Mouse (Mus musculus): ENCODE measurements around the gene Slc6a11. TPM values are rescaled to one million over a fixed set of nuclear protein-coding genes. Genes with fewer than 3 reads are reported as not detected.

The Slc6a11 gene
- 34.0 and 37.0 TPM in 2 replicates for polyA plus RNA-seq (2015; fragmentation: Nextera tagmentation; extraction: Ambion mirVana)

- ATAC-seq (replicated peaks) = peak; percentile 73
- H3K9me3 ChIP-seq = no peaks in the 10 kb centered on the region
- H3K4me1 ChIP-seq = peaks cover 8% of the 10 kb centered on the region; the same call in 1 of the 2 replicates
- peaks cover 24% of the 10 kb centered on the region for H3K27me3 ChIP-seq (replicated peaks)
- H3K4me2 ChIP-seq = peak within 1 kb of the TSS; percentile 91
- H3K9ac ChIP-seq = peak within 1 kb of the TSS; percentile 67
- H3K4me3 ChIP-seq = peak within 1 kb of the TSS; percentile 60
- no peaks in the 10 kb centered on the region for H3K36me3 ChIP-seq (replicated peaks)
- H3K27ac ChIP-seq = no peak within 1 kb of the TSS
- WGBS = 3% methylated on average over 75 of the region's 76 CpGs
Observed at GRCm38 (mm10) chr6:114131122-114131872, at the start of gene Slc6a11. TSS of gene Slc6a11 (plus strand) at chr6:114131241.

DNA sequence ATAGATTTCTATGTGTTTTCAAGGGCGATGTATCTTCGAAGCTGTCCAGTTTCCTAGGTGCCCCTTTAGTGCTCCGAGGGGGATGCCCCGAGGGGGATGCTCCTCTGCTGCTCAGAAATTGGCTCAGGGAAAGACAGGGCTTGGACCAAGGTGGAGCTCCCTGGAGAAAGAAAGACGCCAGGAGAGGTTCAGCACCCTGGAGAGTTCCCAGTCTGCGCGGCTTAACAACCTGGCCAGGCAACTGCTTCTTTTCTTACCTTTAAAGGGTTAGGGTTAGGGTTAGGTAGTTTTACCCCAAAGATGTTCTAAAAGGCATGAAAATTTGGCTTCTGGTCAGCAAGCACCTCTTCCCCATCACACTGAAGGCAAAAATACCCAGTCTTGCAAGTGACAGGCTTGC, 43.9 kb upstream of the Slc6a11 start:
- Histone ChIP-seq H3K36me3 (replicated peaks) (no peaks in the 10 kb centered on the region), H3K4me3 (no peak overlapping the region), H3K9ac (no peak overlapping the region), H3K4me2 (no peak overlapping the region), H3K27me3 (replicated peaks) (peaks cover 30% of the 10 kb centered on the region), H3K27ac (no peak overlapping the region), H3K9me3 (no peaks in the 10 kb centered on the region), H3K4me1 (0 out of 2 replicates have a peak, but pooled peaks cover 1% of the 10 kb centered on the region)
- no peak for ATAC-seq (replicated peaks)
- WGBS = 24% methylated on average over 7 of the region's 7 CpGs

DNA sequence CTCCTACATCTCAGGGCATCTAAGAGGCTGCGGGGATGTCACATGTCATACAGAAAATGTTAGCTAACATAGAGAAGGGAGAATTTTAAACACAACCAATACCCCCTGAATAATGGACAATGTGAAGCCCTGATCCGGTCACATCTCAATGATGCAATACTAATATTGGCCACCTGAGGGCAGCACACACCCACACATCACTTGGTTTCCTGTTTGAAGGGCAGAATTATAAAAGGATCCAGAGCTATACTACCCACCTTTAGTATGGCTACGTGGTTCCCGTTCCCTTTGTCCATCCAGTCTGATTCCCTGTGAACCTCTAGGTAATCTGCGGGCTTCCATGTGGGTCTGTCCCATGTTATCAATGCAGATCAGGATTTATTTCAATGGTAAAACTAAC, 41.4 kb upstream of the Slc6a11 start:
- Histone ChIP-seq H3K9ac (no peak overlapping the region), H3K4me2 (no peak overlapping the region), H3K27ac (no peak overlapping the region), H3K36me3 (replicated peaks) (no peaks in the 10 kb centered on the region), H3K9me3 (no peaks in the 10 kb centered on the region), H3K4me1 (peaks cover 15% of the 10 kb centered on the region), H3K4me3 (no peak overlapping the region), H3K27me3 (replicated peaks) (peaks cover 30% of the 10 kb centered on the region)
- 13% methylated on average over 5 of the region's 5 CpGs for WGBS
- ATAC-seq (replicated peaks) = peak; percentile 46; the same call in 1 of the 2 replicates

- Histone ChIP-seq H3K4me3 (no peak overlapping the region), H3K9me3 (no peaks in the 10 kb centered on the region), H3K27ac (no peak overlapping the region), H3K36me3 (replicated peaks) (no peaks in the 10 kb centered on the region), H3K4me1 (peaks cover 15% of the 10 kb centered on the region), H3K27me3 (replicated peaks) (peaks cover 36% of the 10 kb centered on the region), H3K4me2 (no peak overlapping the region), H3K9ac (no peak overlapping the region; the same call in 1 of the 2 replicates)
- 25% methylated on average over 9 of the region's 9 CpGs for WGBS
- no peak for ATAC-seq (replicated peaks)
Observed at GRCm38 (mm10) chr6:114092216-114092615, 38.8 kb upstream of the Slc6a11 start.

DNA sequence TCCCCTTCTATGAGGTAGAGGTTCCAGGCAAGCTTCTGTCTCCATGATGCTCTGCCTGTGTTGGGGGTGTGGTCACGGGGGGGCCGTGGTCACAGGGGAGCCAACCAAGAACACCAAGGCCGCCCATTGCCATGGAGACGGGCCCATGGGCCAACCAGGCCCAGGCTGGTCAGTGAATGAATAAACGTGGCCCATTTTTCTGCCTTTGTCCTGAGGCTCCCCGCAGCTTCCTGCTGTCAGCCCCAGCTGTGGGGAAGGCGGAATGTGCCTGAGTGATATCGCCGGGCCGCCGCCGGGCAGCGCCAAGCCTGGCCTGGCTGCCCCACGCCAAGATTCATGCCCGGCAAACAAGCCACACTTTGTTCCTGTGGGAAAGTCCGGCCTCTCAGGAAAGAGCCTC, 36.8 kb upstream of the Slc6a11 start:
- WGBS = 40% methylated on average over 16 of the region's 16 CpGs
- no peaks in the 10 kb centered on the region for H3K9me3 ChIP-seq
- H3K36me3 ChIP-seq (replicated peaks) = no peaks in the 10 kb centered on the region
- peak; percentile 50 for ATAC-seq (replicated peaks)
- peaks cover 15% of the 10 kb centered on the region for H3K4me1 ChIP-seq
- peaks cover 16% of the 10 kb centered on the region; the same call in 1 of the 2 replicates for H3K27me3 ChIP-seq (replicated peaks)
- no peak overlapping the region for H3K9ac ChIP-seq
- no peak overlapping the region for H3K4me3 ChIP-seq
- H3K4me2 ChIP-seq = no peak overlapping the region
- H3K27ac ChIP-seq = 0 out of 2 replicates have a peak overlapping the region, but pooled peaks have one; percentile 0

- Histone ChIP-seq H3K9ac (no peak overlapping the region), H3K9me3 (no peaks in the 10 kb centered on the region), H3K27ac (no peak overlapping the region), H3K36me3 (replicated peaks) (no peaks in the 10 kb centered on the region), H3K4me3 (no peak overlapping the region), H3K4me2 (no peak overlapping the region), H3K4me1 (peaks cover 15% of the 10 kb centered on the region), H3K27me3 (replicated peaks) (peaks cover 7% of the 10 kb centered on the region; the same call in 1 of the 2 replicates)
- no peak for ATAC-seq (replicated peaks)
- 80% methylated on average over 6 of the region's 6 CpGs for WGBS
Observed at GRCm38 (mm10) chr6:114096574-114096973, 34.5 kb upstream of the Slc6a11 start.

GRCm38 (mm10) chr6:114101923-114102322, 29.1 kb upstream of the Slc6a11 start:
- no peak for ATAC-seq (replicated peaks)
- Histone ChIP-seq H3K9me3 (no peaks in the 10 kb centered on the region), H3K4me1 (no peaks in the 10 kb centered on the region), H3K4me3 (no peak overlapping the region), H3K9ac (no peak overlapping the region), H3K36me3 (replicated peaks) (no peaks in the 10 kb centered on the region), H3K27me3 (replicated peaks) (peaks cover under 1% of the 10 kb centered on the region; the same call in 1 of the 2 replicates), H3K27ac (no peak overlapping the region), H3K4me2 (no peak overlapping the region)
- WGBS = 73% methylated on average over 8 of the region's 8 CpGs

- H3K27me3 ChIP-seq (replicated peaks) = no peaks in the 10 kb centered on the region
- no peak for ATAC-seq (replicated peaks)
- WGBS = 58% methylated on average over 5 of the region's 5 CpGs
Observed at GRCm38 (mm10) chr6:114119507-114119906, 11.5 kb upstream of the Slc6a11 start.

DNA sequence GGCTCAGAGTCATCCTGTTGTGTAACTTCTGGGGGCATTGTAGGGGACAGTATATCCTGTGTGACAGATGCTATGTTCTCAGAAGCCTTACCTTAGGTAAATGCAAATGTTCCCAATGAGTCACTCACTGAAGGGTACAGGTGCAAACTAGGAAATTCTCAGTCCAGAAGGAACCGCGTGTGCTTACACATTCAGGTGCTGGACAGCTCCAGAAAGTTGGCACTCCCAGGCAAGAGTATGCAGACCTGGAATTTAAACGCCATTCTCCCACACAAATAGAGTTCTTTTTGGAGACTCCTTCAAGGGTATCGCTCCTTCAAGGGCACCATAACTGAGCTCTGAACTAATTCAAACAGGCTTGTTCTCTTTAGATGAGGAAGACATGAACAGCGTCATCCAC, 5.5 kb upstream of the Slc6a11 start:
- 73% methylated on average over 5 of the region's 5 CpGs for WGBS

More at GRCm38 (mm10) chr6:114119507-114119906, 11.5 kb upstream of the Slc6a11 start:
- Histone ChIP-seq H3K4me1 (0 out of 2 replicates have a peak, but pooled peaks cover 2% of the 10 kb centered on the region), H3K4me2 (no peak overlapping the region), H3K36me3 (replicated peaks) (no peaks in the 10 kb centered on the region), H3K4me3 (no peak overlapping the region), H3K27ac (no peak overlapping the region), H3K9ac (no peak overlapping the region), H3K9me3 (no peaks in the 10 kb centered on the region)

GRCm38 (mm10) chr6:114132472-114132871, 1.4 kb downstream of the Slc6a11 start:
- H3K27ac ChIP-seq = no peak overlapping the region
- no peaks in the 10 kb centered on the region for H3K9me3 ChIP-seq
- H3K9ac ChIP-seq = no peak overlapping the region
- peak overlapping the region; percentile 91; the same call in 1 of the 2 replicates for H3K4me2 ChIP-seq
- no peak for ATAC-seq (replicated peaks)
- peaks cover 24% of the 10 kb centered on the region for H3K27me3 ChIP-seq (replicated peaks)
- no peak overlapping the region for H3K4me3 ChIP-seq
- H3K36me3 ChIP-seq (replicated peaks) = no peaks in the 10 kb centered on the region
- WGBS = 76% methylated on average over 3 of the region's 3 CpGs
- H3K4me1 ChIP-seq = peaks cover 8% of the 10 kb centered on the region; the same call in 1 of the 2 replicates

More for the DNA sequence above, 5.5 kb upstream of the Slc6a11 start:
- Histone ChIP-seq H3K4me3 (no peak overlapping the region), H3K9me3 (no peaks in the 10 kb centered on the region), H3K4me1 (0 out of 2 replicates have a peak, but pooled peaks cover 2% of the 10 kb centered on the region), H3K27me3 (replicated peaks) (peaks cover 13% of the 10 kb centered on the region), H3K9ac (no peak overlapping the region), H3K36me3 (replicated peaks) (no peaks in the 10 kb centered on the region), H3K27ac (no peak overlapping the region), H3K4me2 (no peak overlapping the region)
- ATAC-seq (replicated peaks) = no peak

- WGBS = 78% methylated on average over 8 of the region's 8 CpGs
- Histone ChIP-seq H3K36me3 (replicated peaks) (no peaks in the 10 kb centered on the region), H3K4me1 (peaks cover 8% of the 10 kb centered on the region; the same call in 1 of the 2 replicates), H3K9ac (no peak overlapping the region), H3K27me3 (replicated peaks) (peaks cover 24% of the 10 kb centered on the region), H3K9me3 (no peaks in the 10 kb centered on the region), H3K4me3 (no peak overlapping the region), H3K4me2 (no peak overlapping the region), H3K27ac (no peak overlapping the region)
- no peak for ATAC-seq (replicated peaks)
Observed at GRCm38 (mm10) chr6:114132916-114133315, 1.9 kb downstream of the Slc6a11 start.

DNA sequence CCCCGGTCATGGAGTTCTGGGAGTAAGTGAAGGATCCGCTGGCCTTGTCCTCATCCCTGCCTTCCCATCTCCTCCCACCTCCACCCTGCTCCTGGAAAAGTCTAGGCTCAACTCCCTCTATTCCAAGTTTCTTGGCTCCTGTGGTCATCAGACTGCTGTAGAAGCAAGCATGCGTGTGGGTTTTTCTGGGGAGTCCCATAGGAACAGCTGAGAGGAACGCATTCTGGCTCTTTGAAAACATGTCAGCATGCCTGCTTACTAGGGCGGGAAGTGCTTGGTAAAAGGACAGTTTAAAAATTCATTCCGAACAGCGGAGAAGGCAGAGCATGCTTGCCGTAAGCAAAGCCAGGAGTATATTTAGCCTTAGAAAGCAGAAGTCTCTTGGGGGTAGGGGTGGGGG, 7.9 kb downstream of the Slc6a11 start:
- peaks cover 5% of the 10 kb centered on the region; the same call in 1 of the 2 replicates for H3K4me1 ChIP-seq
- H3K27ac ChIP-seq = no peak overlapping the region
- H3K36me3 ChIP-seq (replicated peaks) = no peaks in the 10 kb centered on the region
- H3K9ac ChIP-seq = no peak overlapping the region
- H3K27me3 ChIP-seq (replicated peaks) = no peaks in the 10 kb centered on the region
- ATAC-seq (replicated peaks) = no peak
- no peaks in the 10 kb centered on the region for H3K9me3 ChIP-seq
- 82% methylated on average over 8 of the region's 8 CpGs for WGBS
- H3K4me2 ChIP-seq = no peak overlapping the region
- no peak overlapping the region for H3K4me3 ChIP-seq

Data from midbrain, embryonic 15.5 days (tissue).